Mouse (Mus musculus): Measurements from ENCODE around the gene Ppp1r12b.

- TF ChIP-seq CTCF (IDR thresholded peaks at IDR 0.05; ENCODE audit: extremely low read depth, insufficient read depth, insufficient read length, insufficient replicate concordance) = no peak
- TF ChIP-seq POLR2A (IDR thresholded peaks at IDR 0.05; ENCODE audit: low read depth, low read length) = no peak
These were observed 134.9 kb downstream of the Ppp1r12b start for GRCm38 (mm10) chr1:134820882-134821281.

Data from spleen, adult 2 months (tissue).